Mouse (Mus musculus) E14TG2a.4 (cell line): ENCODE results near the gene Plcb1.

Experiments
- CTCF ChIP-seq: conservative IDR thresholded peaks from 2 replicates; pipeline ENCODE4 v1.5.1; 2014; ENCODE audit warnings: low read length
- NANOG ChIP-seq: IDR thresholded peaks from 2 replicates; pipeline ENCODE4 v1.6.1; 2014; ENCODE audit warnings: borderline replicate concordance, low read length, mixed read lengths
- POU5F1 ChIP-seq: IDR thresholded peaks from 2 replicates; pipeline ENCODE4 v1.6.1; 2014; ENCODE audit warnings: low read length, borderline replicate concordance

GRCm38 (mm10) chr2:135051540-135052288, 265.8 kb downstream of the Plcb1 start:
- TF ChIP-seq CTCF (no peak), NANOG (no peak), POU5F1 (no peak)
